Mouse (Mus musculus): ENCODE data around the gene Med7. TPM values are rescaled to one million over a fixed set of nuclear protein-coding genes. Genes with fewer than 3 reads are reported as not detected.

Med7 gene
- polyA plus RNA-seq, 1 experiment from 2014 or later = 112 TPM

Other genes starting within 250 kb of the Med7 start
- 0.65 and 1.5 TPM in 2 replicates for gene Fndc9, start 201.4 kb upstream of the Med7 start, polyA plus RNA-seq (2014; fragmentation: Nextera tagmentation; extraction: Ambion mirVana)
- 49.9 and 50.9 TPM in 2 replicates for gene Cyfip2, start 124.1 kb upstream of the Med7 start, polyA plus RNA-seq (2014; fragmentation: Nextera tagmentation; extraction: Ambion mirVana)
- gene Itk, start 47.4 kb upstream of the Med7 start, polyA plus RNA-seq (2014; fragmentation: Nextera tagmentation; extraction: Ambion mirVana) = 0.09 TPM in 1 of 2 replicates, not detected in the other
- not detected in 2 replicates for gene Fam71b, start 40.4 kb upstream of the Med7 start, polyA plus RNA-seq (2014; fragmentation: Nextera tagmentation; extraction: Ambion mirVana)
- 0.13 and 0.19 TPM in 2 replicates for gene Havcr2, start 18.0 kb downstream of the Med7 start, polyA plus RNA-seq (2014; fragmentation: Nextera tagmentation; extraction: Ambion mirVana)
- not detected in 2 replicates for gene Gm12169, start 87.3 kb downstream of the Med7 start, polyA plus RNA-seq (2014; fragmentation: Nextera tagmentation; extraction: Ambion mirVana)
- gene BC053393, start 134.6 kb downstream of the Med7 start, polyA plus RNA-seq (2014; fragmentation: Nextera tagmentation; extraction: Ambion mirVana) = not detected in 2 replicates
- gene Dppa1, start 192.3 kb downstream of the Med7 start, polyA plus RNA-seq (2014; fragmentation: Nextera tagmentation; extraction: Ambion mirVana) = not detected in 2 replicates